Mouse (Mus musculus) CH12.LX (cell line): ENCODE data around the gene Hist1h3f. TPM values are rescaled to one million over a fixed set of nuclear protein-coding genes. Genes with fewer than 3 reads are reported as not detected.

Experiments
- DNase-seq: peaks from one replicate; pipeline ENCODE4 v3.0.0-alpha.2; 2013; ENCODE audit errors: extremely low read depth
- H3K27ac ChIP-seq: 2 replicates; pipeline ENCODE4 v1.5.1; 2012; ENCODE audit warnings: low read depth, mild to moderate bottlenecking, control low read depth, moderate library complexity; ENCODE audit not compliant: insufficient read depth
- H3K27me3 ChIP-seq: replicated peaks from 2 replicates; pipeline ENCODE3; 2012; ENCODE audit warnings: inconsistent platforms
- H3K36me3 ChIP-seq, 2 experiments: replicated peaks in 1 of 2; 2 replicates each; pipeline versions ENCODE3 to v1.6.1; 2012; ENCODE audit warnings: inconsistent platforms in 1 of 2, low read length in 1 of 2, mild to moderate bottlenecking in 1 of 2, mixed read lengths in 1 of 2, moderate library complexity in 1 of 2; ENCODE audit not compliant: control insufficient read depth in 1 of 2, insufficient read depth in 1 of 2
- H3K4me1 ChIP-seq, 2 experiments: 2 replicates each; pipeline ENCODE4 v1.6.1; 2012; ENCODE audit warnings: inconsistent platforms in 1 of 2, moderate library complexity in 1 of 2; ENCODE audit not compliant: insufficient read depth in 2 of 2, control insufficient read depth in 1 of 2
- H3K4me2 ChIP-seq: 2 replicates; pipeline ENCODE4 v1.6.1; 2012; ENCODE audit warnings: low read depth, mild to moderate bottlenecking, control low read depth; ENCODE audit not compliant: poor library complexity, insufficient read depth, severe bottlenecking
- H3K4me3 ChIP-seq, 3 experiments: fragments of 150-350 bp in 1 of 3; sonication (generic) in 1 of 3; replicated peaks in 1 of 3; 2 replicates each; pipeline versions ENCODE3 to v1.5.1; 2011 to 2012; ENCODE audit warnings: low read depth in 2 of 3, low read length in 2 of 3, mild to moderate bottlenecking in 2 of 3, moderate library complexity in 2 of 3, control low read depth in 1 of 3, improper control_type of control experiment in 1 of 3, inconsistent platforms in 1 of 3, mixed read lengths in 1 of 3; ENCODE audit not compliant: poor library complexity in 1 of 3
- H3K79me2 ChIP-seq: replicated peaks from 2 replicates; pipeline ENCODE4 v1.6.1; 2012; ENCODE audit warnings: mild to moderate bottlenecking, moderate library complexity; ENCODE audit not compliant: control insufficient read depth, poor library complexity, insufficient read depth, severe bottlenecking; ENCODE audit errors: extremely low read depth
- H3K9ac ChIP-seq: 2 replicates; pipeline ENCODE4 v1.6.1; 2012; ENCODE audit warnings: low read depth, mild to moderate bottlenecking, control low read depth, moderate library complexity; ENCODE audit not compliant: insufficient read depth
- H3K9me3 ChIP-seq: replicated peaks from 2 replicates; pipeline ENCODE3; 2012; ENCODE audit warnings: low read length, inconsistent platforms, mixed read lengths
- CHD1 ChIP-seq: IDR thresholded peaks from 2 replicates; pipeline ENCODE4 v1.6.1; 2012; ENCODE audit warnings: low read depth, low read length, improper control_type of control experiment, inconsistent platforms
- E2F4 ChIP-seq: IDR thresholded peaks from 2 replicates; pipeline ENCODE4 v1.6.1; 2011; ENCODE audit warnings: low read depth, low read length, improper control_type of control experiment; ENCODE audit not compliant: insufficient replicate concordance
- EP300 ChIP-seq: IDR thresholded peaks from 2 replicates; pipeline ENCODE4 v1.6.1; 2011; ENCODE audit warnings: low read length, improper control_type of control experiment
- JUN ChIP-seq: IDR thresholded peaks from 2 replicates; pipeline ENCODE4 v1.6.1; 2011; ENCODE audit warnings: low read depth, mild to moderate bottlenecking, low read length, improper control_type of control experiment, moderate library complexity; ENCODE audit not compliant: insufficient read depth
- KAT2A ChIP-seq: IDR thresholded peaks from 2 replicates; pipeline ENCODE4 v1.6.1; 2012; ENCODE audit warnings: low read length, improper control_type of control experiment, inconsistent platforms; ENCODE audit not compliant: insufficient replicate concordance
- MAX ChIP-seq: IDR thresholded peaks from 2 replicates; pipeline ENCODE4 v1.6.1; 2011; ENCODE audit warnings: low read length, improper control_type of control experiment
- MXI1 ChIP-seq: IDR thresholded peaks from 2 replicates; pipeline ENCODE4 v1.6.1; 2011; ENCODE audit warnings: mild to moderate bottlenecking, low read depth, low read length, improper control_type of control experiment
- MYC ChIP-seq: IDR thresholded peaks from 2 replicates; pipeline ENCODE4 v1.6.1; 2011; ENCODE audit warnings: low read depth, mild to moderate bottlenecking, improper control_type of control experiment, low read length
- NRF1 ChIP-seq: IDR thresholded peaks from 2 replicates; pipeline ENCODE4 v1.6.1; 2014; ENCODE audit warnings: low read depth, mild to moderate bottlenecking, inconsistent platforms, low read length, improper control_type of control experiment, moderate library complexity
- POLR2A ChIP-seq: IDR thresholded peaks from 2 replicates; pipeline ENCODE4 v1.6.1; 2011; ENCODE audit warnings: low read depth, mild to moderate bottlenecking, improper control_type of control experiment, low read length
- POLR2AphosphoS2 ChIP-seq: IDR thresholded peaks from 2 replicates; pipeline ENCODE4 v1.6.1; 2011; ENCODE audit warnings: low read depth, low read length, improper control_type of control experiment
- RCOR1 ChIP-seq: conservative IDR thresholded peaks from 2 replicates; pipeline ENCODE4 v1.6.1; 2012; ENCODE audit warnings: low read depth, mild to moderate bottlenecking, inconsistent platforms, low read length, improper control_type of control experiment
- SIN3A ChIP-seq: IDR thresholded peaks from 2 replicates; pipeline ENCODE4 v1.6.1; 2012; ENCODE audit warnings: low read length, improper control_type of control experiment, inconsistent platforms
- TBP ChIP-seq: conservative IDR thresholded peaks from 2 replicates; pipeline ENCODE4 v1.6.1; 2011; ENCODE audit warnings: low read depth, low read length, improper control_type of control experiment
- TCF12 ChIP-seq: IDR thresholded peaks from 2 replicates; pipeline ENCODE4 v1.6.1; 2014; ENCODE audit warnings: low read depth, mild to moderate bottlenecking, inconsistent platforms, low read length, improper control_type of control experiment
- USF1 ChIP-seq: IDR thresholded peaks from 2 replicates; pipeline ENCODE4 v1.6.1; 2014; ENCODE audit warnings: low read depth, mild to moderate bottlenecking, inconsistent platforms, low read length, improper control_type of control experiment
- USF2 ChIP-seq: conservative IDR thresholded peaks from 2 replicates; pipeline ENCODE4 v1.6.1; 2011; ENCODE audit warnings: low read depth, low read length, improper control_type of control experiment
- ZMIZ1 ChIP-seq: IDR thresholded peaks from 2 replicates; pipeline ENCODE4 v1.6.1; 2012; ENCODE audit warnings: low read depth, mild to moderate bottlenecking, inconsistent platforms, low read length, improper control_type of control experiment
- ZNF384 ChIP-seq: IDR thresholded peaks from 2 replicates; pipeline ENCODE4 v1.6.1; 2012; ENCODE audit warnings: low read depth, low read length, improper control_type of control experiment, inconsistent platforms
- dilution Hi-C: fragments of 300-500 bp; cut with MboI; formaldehyde crosslinking; loops from 2 replicates; pipeline ENCODE4 v1.14.3; 2020; ENCODE audit warnings: low sequenced_read_pairs; ENCODE audit not compliant: extremely low pct_unique_long_range_greater_than_20kb, extremely low pct_ligation_motif_present
- in situ Hi-C: fragments of 300-500 bp; cut with MboI; formaldehyde crosslinking; loops from 3 replicates; pipeline ENCODE4 v1.14.3; 2019; ENCODE audit warnings: low sequenced_read_pairs, low pct_ligation_motif_present, low pct_unique_long_range_greater_than_20kb, mixed read lengths
- polyA plus RNA-seq: library from polyadenylated mRNA; unstranded; fragments of >175 nt; gene quantifications from 2 replicates; pipeline ENCODE4 v1.2.1, GENCODE M21; 2012; ENCODE audit warnings: low read depth; ENCODE audit not compliant: insufficient read length
- total RNA-seq, 2 experiments: library from RNA; depleted of rRNA; stranded (reverse); fragments of 300-350 nt in 1 of 2; fragments of >200 nt in 1 of 2; gene quantifications; 2 replicates each; pipeline ENCODE4 v1.2.3; 2012 to 2014

Gene Hist1h3f
- total and polyA plus RNA-seq, 3 experiments = 0.30 to 553 (median 8.0) TPM

GRCm38 (mm10) chr13:23536076-23536822 is 7.6 kb upstream of the Hist1h3f start:
- Histone ChIP-seq H3K36me3 (no peaks in the 10 kb centered on the region), H3K4me2 (peak overlapping the region; percentile 93), H3K4me1 (peaks cover 9 to 57% of the 10 kb centered on the region in 2 experiments; a peak in 3 of 4 replicates), H3K9me3 (no peaks in the 10 kb centered on the region), H3K79me2 (no peaks in the 10 kb centered on the region), H3K27ac (peak overlapping the region; percentile 80), H3K9ac (peak overlapping the region; percentile 95), H3K27me3 (no peaks in the 10 kb centered on the region)
- in situ Hi-C loops (no loop called here), dilution Hi-C loops (no loop called here)
- TF ChIP-seq RCOR1 (peak; percentile 21; the same call in 1 of the 2 replicates), SIN3A (0 out of 2 replicates have a peak, but pooled peaks have one; percentile 57), ZMIZ1 (peak; percentile 93; the same call in 1 of the 2 replicates), KAT2A (no peak), POLR2AphosphoS2 (peak; percentile 86), MYC (0 out of 2 replicates have a peak, but pooled peaks have one; percentile 2), NRF1 (no peak), TBP (0 out of 2 replicates have a peak, but pooled peaks have one; percentile 4), E2F4 (no peak), USF1 (no peak), POLR2A (peak; percentile 54; the same call in 1 of the 2 replicates), CHD1 (no peak), MAX (no peak; the same call in 1 of the 2 replicates), ZNF384 (no peak)
- TF ChIP-seq, all 38 proteins: peak for 7
- no peak for DNase-seq
- H3K4me3 ChIP-seq = peak overlapping the region; percentile 49 to 58 (median 55)

- H3K27ac ChIP-seq = peak overlapping the region; percentile 56
- H3K4me2 ChIP-seq = peak overlapping the region; percentile 81
- TF ChIP-seq E2F4 (no peak), USF2 (no peak), POLR2AphosphoS2 (no peak), MXI1 (no peak), ZNF384 (no peak), TCF12 (no peak), EP300 (no peak), JUN (no peak)
- H3K4me1 ChIP-seq = peaks cover 9 to 58% of the 10 kb centered on the region in 2 experiments; a peak in 3 of 4 replicates
- H3K9ac ChIP-seq = peak overlapping the region; percentile 95
- dilution Hi-C loops = no loop called here
- H3K27me3 ChIP-seq = no peaks in the 10 kb centered on the region
- H3K79me2 ChIP-seq = no peaks in the 10 kb centered on the region
- H3K36me3 ChIP-seq = no peaks in the 10 kb centered on the region
- no peak for DNase-seq
- peak overlapping the region in 1 of 3 experiments; percentile 55 for H3K4me3 ChIP-seq
- no peaks in the 10 kb centered on the region for H3K9me3 ChIP-seq
- in situ Hi-C loops = no loop called here
Observed at GRCm38 (mm10) chr13:23537006-23537710, 6.7 kb upstream of the Hist1h3f start.
